Mouse (Mus musculus) adrenal gland, postnatal 10 days (tissue): ENCODE results near the gene Spen. TPM values are rescaled to one million over a fixed set of nuclear protein-coding genes. Genes with fewer than 3 reads are reported as not detected.
"Not testable (repeated sequence)": the region's sequence is repeated elsewhere in the genome, so short reads cannot be mapped to it uniquely, and the experiment has no call there.

Source experiments
- DNase-seq: peaks from one replicate; pipeline ENCODE4 v3.0.0; 2021; ENCODE audit warnings: mixed read lengths
- total RNA-seq, 2 experiments: library from RNA; stranded (reverse); gene quantifications; 2 replicates each; pipeline ENCODE4 v1.2.3; 2021

The Spen gene
- total RNA-seq, 2 experiments from 2014 or later = 36.6 to 55.2 TPM

DNA sequence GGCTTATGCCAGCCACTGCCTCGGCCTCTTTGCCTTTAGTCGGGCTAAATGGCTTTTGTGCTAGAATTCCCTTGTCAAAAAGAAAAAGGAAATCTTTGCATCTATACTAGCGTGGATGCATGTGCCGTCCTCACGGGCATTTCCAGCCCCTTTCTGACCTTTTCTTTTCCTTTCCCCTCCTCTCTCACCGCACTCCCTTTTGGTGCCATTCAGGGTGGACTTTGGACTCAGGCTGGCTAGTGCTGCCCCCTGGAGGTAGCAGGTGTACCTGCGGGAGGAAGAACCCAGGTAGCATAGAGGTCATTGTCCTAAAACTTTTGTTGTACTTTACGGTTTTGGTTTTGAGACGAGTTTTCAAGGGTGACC, 21.5 kb upstream of the Spen start:
- DNase-seq = peak; percentile 88

GRCm38 (mm10) chr4:141559131-141559897, 20.9 kb upstream of the Spen start:
- peak; percentile 81 for DNase-seq

GRCm38 (mm10) chr4:141558658-141559057, 20.3 kb upstream of the Spen start:
- peak; percentile 34 for DNase-seq

DNA sequence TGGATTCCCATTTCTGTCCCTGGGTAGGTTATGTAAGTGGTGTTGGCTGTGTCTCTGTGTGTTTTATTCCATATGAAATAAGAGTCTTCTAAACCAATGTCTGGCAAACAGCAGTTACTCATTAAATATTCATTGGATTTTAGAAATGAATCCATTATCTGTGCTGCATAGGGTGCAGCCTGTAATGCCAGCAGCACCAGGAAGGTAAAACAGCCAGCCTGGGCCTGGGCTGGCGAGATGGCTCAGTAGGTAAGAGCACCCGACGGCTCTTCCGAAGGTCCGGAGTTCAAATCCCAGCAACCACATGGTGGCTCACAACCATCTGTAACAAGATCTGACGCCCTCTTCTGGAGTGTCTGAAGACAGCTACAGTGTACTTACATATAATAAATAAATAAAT, 17.8 kb upstream of the Spen start:
- DNase-seq = not testable (repeated sequence)

DNA sequence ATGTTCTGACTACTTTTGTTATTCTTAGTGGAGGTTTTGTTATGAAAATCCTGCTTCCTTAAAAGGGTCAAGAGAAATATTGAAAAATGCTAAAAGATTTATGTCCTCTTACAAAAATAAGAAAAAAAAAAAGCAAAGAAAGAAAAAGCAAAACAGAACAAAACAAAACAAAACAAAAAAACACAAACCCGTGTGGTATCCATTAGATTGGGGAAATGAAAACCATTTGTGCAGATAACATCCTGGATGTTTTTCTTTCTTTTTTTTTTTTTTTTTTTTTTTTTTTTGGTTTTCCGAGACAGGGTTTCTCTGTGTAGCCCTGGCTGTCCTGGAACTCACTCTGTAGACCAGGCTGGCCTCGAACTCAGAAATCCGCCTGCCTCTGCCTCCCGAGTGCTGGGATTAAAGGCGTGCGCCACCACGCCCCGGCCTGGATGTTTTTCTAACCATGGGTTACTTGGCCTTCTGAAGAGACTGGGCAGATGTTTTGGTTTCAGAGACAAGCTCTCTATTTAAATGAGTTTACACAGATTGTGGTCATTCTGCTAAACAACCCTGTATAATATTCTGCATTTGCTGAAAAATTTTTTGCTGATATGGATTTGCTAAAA, 16.0 kb upstream of the Spen start:
- not testable (repeated sequence) for DNase-seq

DNA sequence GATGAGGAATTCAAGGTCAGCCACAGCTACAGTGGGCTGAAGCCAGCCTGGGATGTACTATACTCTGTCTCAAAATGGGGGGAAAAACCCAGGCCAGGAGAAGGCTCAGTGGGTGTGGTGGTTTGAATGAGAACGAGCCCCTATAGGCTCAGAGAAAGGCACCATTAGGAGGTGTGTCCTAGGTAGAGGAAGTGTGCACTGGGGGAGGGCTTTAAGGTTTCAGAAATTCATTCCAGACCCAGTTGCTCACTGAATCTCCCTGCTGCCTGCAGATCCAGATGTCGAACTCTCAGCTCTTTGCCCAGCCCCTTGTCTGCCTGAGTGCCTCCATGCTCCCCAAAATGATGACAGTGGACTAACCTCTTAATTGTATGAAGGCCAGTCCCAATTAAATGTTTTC, 14.1 kb upstream of the Spen start:
- DNase-seq = no peak

- DNase-seq = no peak
Observed at GRCm38 (mm10) chr4:141547299-141547698, 8.9 kb upstream of the Spen start.

DNA sequence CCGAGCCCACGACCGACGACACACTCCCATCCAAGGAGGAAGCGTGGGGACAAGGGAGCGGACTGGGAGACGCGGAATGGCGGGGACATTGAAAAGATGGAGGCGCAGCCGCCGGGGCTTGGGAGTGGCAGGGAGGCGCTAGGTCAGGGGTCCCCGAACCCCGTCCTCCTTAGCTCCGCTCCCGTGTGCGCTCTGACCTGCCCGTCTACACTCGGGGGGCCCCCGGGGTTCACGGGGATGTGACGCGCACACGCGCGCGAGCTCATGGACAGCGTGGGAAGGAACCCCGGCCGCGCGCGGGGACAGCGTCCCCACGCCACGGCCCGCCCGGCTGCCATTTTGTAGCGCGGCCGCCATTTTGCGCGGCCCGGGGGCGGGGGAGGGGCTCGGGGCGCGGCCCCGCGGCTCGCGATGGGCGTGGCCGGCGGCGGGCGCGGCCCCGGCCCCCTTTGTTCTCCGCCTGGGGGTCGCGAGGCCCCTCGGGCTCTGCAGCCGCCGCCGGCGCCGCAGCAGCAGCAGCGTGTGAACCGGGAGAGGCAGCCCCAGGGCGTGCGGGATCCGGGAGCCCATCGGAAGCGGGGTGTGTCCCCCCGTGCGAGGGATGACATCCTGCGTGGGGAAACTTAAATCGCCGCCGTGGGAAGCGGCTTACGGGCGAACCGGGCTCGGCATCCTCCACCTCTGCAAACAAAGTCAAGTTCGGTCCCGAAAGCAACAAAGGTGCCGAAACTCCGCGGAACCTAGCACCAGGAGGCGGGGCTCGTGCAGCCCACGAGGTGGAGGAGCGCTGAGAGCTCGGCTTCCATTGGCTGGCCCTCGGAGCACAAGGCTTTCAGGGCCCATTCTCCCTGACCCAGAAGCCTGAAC, 8.2 kb upstream of the Spen start:
- peak; percentile 89 for DNase-seq

DNA sequence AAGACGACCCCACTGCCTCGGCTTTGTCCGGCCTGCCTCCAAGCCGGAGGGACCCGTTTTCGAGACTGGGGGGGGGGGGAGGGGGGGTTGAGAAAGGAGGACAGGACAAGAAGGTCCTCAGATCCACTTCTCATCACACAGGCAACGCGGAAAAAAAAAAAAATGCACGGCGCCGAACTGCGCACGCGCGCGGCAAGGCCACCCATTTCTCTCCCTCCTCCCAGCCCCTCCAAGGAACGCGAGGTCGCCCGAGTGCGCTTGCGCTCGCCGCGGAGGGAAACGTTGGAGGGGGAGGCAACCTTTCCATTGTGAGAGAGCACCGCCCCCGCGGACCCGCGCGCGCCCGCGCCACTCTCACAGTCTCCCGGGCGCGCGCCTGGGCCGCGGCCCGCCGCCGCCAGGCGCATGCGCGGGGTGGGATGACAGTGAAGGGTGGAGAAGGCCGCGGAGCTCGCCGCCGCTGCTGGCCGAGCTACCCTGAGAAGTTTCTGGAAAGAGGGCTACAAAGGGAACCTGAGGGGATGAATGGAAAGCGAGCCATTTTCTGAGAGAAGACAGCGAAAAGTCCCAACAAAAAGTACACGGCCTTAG, 7.4 kb upstream of the Spen start:
- DNase-seq = peak; percentile 99

GRCm38 (mm10) chr4:141545071-141545742, 6.8 kb upstream of the Spen start:
- peak; percentile 88 for DNase-seq

DNA sequence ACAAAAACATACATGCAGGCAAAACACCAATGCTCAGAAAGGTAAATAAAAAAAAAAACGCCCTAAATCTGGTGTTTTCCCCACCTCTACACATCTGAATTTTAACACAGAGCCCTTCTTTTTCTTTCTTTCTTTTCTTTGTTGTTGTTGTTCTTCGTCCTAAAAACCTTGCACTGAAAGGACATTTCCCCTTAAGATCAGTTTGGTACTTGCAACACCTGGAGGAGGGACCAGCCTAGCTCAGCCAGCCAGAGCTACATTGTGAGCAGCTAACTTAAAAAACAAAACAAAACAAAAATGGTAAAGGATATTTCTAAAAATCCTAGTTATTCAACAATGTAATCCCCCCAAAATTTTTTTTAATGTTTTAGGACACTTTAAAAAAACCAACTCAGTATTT, 6.1 kb upstream of the Spen start:
- DNase-seq = no peak

DNA sequence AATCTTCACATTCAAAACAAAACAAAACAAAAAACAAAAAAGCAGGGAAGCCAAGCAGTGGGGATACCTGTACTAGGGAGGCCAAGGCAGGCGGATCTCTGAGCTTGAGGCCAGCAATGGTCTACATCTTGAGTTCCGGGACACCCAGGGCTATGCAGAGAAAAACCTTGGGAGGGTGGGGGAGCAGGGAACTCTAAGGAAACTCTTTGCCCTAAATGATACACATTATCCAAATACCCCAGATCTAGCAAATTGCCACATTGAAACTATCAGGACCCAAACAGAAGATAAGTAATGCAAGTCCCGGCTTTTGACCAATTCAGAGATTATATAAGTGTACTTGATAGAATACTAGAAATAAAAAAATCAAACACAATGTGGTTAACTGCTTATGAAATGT, 5.2 kb upstream of the Spen start:
- DNase-seq = no peak

DNA sequence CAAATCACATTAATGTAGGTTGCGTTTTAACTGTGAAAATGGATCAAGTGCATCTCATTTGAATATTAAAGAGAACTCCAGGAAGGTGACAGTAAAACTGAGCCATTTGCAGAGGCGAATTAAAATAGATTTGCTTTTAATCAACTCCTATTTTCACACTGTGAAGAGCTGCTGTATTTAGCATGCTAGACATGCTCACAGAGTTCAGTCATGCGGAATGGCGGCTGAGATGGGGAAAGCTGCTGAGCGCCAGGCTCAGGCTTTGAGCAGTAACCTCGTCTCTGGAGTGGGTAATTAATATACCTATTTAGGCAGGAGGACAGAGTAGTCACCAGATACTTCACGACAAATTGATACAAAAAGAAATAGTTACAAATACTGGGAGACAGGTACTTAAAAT, 3.5 kb upstream of the Spen start:
- no peak for DNase-seq

DNA sequence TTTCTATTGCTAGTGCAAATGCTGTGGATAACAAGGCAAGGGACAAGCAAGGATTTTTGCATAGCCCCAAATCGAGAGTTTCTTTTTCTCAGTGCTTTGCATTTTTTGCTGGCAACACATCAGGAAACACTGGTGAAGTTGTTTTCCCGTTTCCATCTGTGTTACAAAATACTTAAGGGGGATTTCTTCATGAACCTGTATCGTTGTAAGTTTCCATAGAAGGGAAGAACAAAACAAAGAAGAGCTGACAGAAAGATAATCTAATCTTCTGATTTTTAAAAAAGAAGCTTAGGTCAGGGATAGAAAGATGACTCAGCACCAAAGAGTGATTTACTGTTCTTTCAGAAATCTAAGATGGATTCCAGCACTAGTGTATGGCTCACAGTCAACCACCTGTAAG, 2.4 kb upstream of the Spen start:
- no peak for DNase-seq

DNA sequence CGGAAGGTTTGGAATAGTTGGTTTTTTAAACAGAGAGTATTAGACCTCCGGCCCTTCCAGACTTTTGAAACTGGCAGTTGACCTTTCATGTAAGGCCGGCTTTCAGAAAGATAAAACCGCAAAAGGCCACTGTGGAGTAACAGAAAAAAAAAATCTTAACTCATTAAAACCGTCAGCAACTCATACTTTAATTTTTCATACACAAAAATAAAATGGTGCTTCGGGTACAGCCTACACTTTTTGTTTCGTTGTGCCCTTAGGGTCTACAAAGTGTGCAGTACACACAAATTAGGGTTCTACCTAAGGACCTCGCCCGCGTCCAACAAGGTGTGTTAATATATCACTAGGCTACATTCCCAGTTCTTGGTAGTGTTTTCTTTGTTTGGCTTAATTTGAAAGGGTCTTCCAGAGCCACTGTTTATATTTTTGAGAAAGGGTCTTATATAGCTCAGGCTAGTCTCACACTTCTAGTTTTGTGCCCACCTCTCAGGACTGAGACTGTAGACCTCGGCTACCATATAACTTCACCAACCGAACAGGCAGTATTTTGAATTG, 893 bp upstream of the Spen start:
- no peak for DNase-seq

GRCm38 (mm10) chr4:141537706-141538407, 540 bp downstream of the Spen start:
- DNase-seq = peak; percentile 65

DNA sequence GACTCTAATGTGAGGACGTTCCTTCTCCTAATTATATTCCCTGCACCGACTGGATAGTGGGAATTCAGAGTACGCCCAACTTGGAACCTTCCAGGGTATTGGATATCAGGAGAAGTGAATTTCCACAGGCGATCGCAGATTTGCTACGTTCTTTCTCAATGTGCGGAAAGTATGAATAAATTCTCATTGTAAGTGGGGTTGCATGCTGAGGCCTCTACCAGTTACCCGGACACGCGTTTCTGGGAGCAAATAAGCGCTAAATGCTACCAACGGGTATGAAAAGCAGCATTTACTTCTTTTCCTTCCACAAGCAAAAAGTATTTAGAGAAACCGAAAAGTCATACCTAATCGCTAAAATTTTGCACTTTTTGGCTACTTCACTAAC, 1.2 kb downstream of the Spen start:
- no peak for DNase-seq

DNA sequence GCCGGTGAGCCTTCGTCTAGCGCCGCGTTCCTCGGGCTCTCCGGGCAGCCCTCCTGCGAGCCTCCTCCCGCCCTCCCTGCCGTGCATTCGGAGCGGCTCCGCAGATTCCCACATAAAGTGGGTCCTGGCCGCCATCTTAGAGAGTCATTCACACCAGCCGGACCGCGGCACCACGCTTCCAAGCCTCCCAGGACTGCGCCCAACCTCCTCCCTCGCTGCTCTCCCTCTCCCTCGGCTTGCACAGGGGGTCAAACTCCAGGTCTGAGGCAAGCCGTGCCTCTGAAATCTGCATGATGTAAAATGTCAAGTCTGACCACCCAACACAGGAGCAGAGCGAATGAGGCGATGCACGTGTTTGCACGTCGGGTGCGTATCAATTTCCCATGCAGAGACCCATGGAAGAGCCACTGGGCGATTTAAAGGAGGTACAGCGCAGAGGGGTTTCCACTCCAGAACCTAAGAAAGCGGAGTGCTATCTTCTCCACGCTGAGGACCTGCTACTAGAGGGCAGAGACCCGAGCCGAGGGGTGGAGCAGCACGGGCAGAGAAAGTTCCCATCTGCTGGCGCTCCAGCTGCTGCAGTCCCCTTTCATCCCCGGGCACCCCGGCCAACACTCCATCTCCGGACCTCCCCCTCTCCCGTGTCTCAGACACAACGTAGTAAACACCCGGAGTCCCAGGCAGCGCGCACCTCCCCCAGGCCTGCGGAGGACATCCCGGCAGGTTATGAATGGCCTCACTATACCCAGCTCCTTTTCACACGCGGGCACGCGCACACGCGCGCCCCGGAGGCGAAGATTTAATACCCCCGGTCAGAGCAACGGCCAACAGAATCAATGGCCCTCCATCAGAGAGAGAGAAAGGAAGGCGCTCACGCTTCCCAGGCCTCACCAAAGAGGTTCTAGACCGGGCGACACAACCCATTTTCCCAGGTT, 1.8 kb downstream of the Spen start:
- peak; percentile 76 for DNase-seq

DNA sequence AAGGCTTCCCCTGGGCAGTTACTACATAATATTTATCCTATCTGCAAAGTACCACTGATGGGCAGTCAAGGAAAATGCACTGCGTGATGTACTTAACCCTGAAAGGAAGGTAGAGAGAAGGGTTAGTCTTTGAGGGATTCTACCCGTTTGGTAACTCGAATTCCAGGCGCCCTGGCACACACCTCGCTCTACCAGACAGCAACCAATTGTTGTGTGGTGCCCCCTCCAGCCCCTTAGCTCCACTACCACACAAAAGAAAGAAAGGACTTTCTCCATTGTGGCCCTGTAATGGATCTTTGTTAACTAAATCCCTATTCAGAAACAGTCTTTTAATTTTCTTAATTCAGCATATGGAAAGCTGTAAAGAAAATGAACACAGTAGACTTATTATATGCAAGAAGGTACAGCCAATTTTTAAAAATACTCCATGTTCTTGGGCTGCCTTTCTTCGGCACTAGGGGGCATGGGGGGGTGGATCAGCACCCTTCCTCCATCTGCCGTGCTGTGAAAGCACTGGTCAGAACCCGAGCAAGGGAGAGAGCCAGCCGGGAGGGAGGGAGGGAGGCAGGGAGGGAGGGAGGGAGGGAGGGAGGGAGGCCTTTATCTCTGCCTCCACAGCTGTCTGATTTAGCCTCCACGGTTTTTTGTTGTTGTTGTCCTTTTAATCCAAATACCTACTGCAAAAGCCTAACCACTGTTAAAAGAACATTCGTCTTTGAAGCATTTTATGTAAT, 3.3 kb downstream of the Spen start:
- DNase-seq = peak; percentile 65
